Mouse (Mus musculus) liver, embryonic 12.5 days (tissue): ENCODE data around the gene Nphs1. TPM values are rescaled to one million over a fixed set of nuclear protein-coding genes. Genes with fewer than 3 reads are reported as not detected.
"Not testable (repeated sequence)": the region's sequence is repeated elsewhere in the genome, so short reads cannot be mapped to it uniquely, and the experiment has no call there.

Experiments
- ATAC-seq: fragments of 200-750 bp; cut with Nextera tagmentation; 2 replicates; pipeline ENCODE4 v1.8.0; 2017; ENCODE audit warnings: moderate number of reproducible peaks, mild to moderate bottlenecking, moderate library complexity
- H3K27ac ChIP-seq: fragments of 300-500 bp; sonication (generic); 2 replicates; pipeline ENCODE4 v1.5.1; 2016; ENCODE audit warnings: mild to moderate bottlenecking
- H3K27me3 ChIP-seq: fragments of 300-500 bp; sonication (generic); replicated peaks from 2 replicates; pipeline ENCODE4 v1.6.1; 2016; ENCODE audit warnings: mild to moderate bottlenecking, moderate library complexity
- H3K36me3 ChIP-seq: fragments of 300-500 bp; sonication (generic); 2 replicates; pipeline ENCODE4 v1.6.1; 2016; ENCODE audit warnings: mild to moderate bottlenecking, moderate library complexity
- H3K4me1 ChIP-seq: fragments of 300-500 bp; sonication (generic); 2 replicates; pipeline ENCODE4 v1.6.1; 2016
- H3K4me2 ChIP-seq: fragments of 300-500 bp; sonication (generic); 2 replicates; pipeline ENCODE4 v1.6.1; 2016; ENCODE audit warnings: mild to moderate bottlenecking, moderate library complexity
- H3K4me3 ChIP-seq: fragments of 300-500 bp; sonication (generic); 2 replicates; pipeline ENCODE4 v1.5.1; 2016; ENCODE audit warnings: mild to moderate bottlenecking, moderate library complexity
- H3K9ac ChIP-seq: fragments of 300-500 bp; sonication (generic); 2 replicates; pipeline ENCODE4 v1.6.1; 2016; ENCODE audit warnings: mild to moderate bottlenecking, moderate library complexity
- H3K9me3 ChIP-seq: fragments of 300-500 bp; sonication (generic); replicated peaks from 2 replicates; pipeline ENCODE4 v1.6.1; 2016; ENCODE audit warnings: mild to moderate bottlenecking, moderate library complexity
- WGBS: fragments of 180-500 bp; shearing (Covaris S2); methylation state at CpG from one replicate; pipeline ENCODE4 v1.1.7; 2016; ENCODE audit not compliant: insufficient replicate concordance; 5-methylcytosine and 5-hydroxymethylcytosine counted together
- polyA plus RNA-seq: library from polyadenylated mRNA; unstranded; fragments of >200 nt; fragmentation: Nextera tagmentation; extraction: Ambion mirVana; gene quantifications from 2 replicates; pipeline ENCODE4 v1.2.1, GENCODE M21; 2016

Gene Nphs1
- polyA plus RNA-seq, 1 experiment from 2014 or later: 0.18 TPM

- H3K27ac ChIP-seq: no peak overlapping the region
- 18% methylated on average over 4 of the region's 4 CpGs for WGBS
- H3K4me3 ChIP-seq: no peak overlapping the region
- no peaks in the 10 kb centered on the region for H3K9me3 ChIP-seq
- H3K4me1 ChIP-seq: no peaks in the 10 kb centered on the region
- no peak overlapping the region for H3K4me2 ChIP-seq
- H3K27me3 ChIP-seq: peaks cover 97% of the 10 kb centered on the region
- H3K9ac ChIP-seq: no peak overlapping the region
- no peaks in the 10 kb centered on the region for H3K36me3 ChIP-seq
- no peak for ATAC-seq
Observed at GRCm38 (mm10) chr7:30463996-30464395, 5.9 kb downstream of the Nphs1 start.

GRCm38 (mm10) chr7:30464816-30465300 is 6.7 kb downstream of the Nphs1 start:
- no peak overlapping the region for H3K9ac ChIP-seq
- no peak overlapping the region for H3K27ac ChIP-seq
- no peak overlapping the region for H3K4me3 ChIP-seq
- H3K4me2 ChIP-seq: no peak overlapping the region
- H3K36me3 ChIP-seq: no peaks in the 10 kb centered on the region
- H3K9me3 ChIP-seq: no peaks in the 10 kb centered on the region
- no peak for ATAC-seq
- peaks cover 89% of the 10 kb centered on the region for H3K27me3 ChIP-seq
- H3K4me1 ChIP-seq: no peaks in the 10 kb centered on the region
- WGBS: 12% methylated on average over 6 of the region's 6 CpGs

- no peak overlapping the region for H3K9ac ChIP-seq
- 40% methylated on average over 5 of the region's 5 CpGs for WGBS
Observed at GRCm38 (mm10) chr7:30472411-30472810, 14.3 kb downstream of the Nphs1 start.

GRCm38 (mm10) chr7:30474999-30475398 is 16.9 kb downstream of the Nphs1 start:
- no peaks in the 10 kb centered on the region for H3K4me1 ChIP-seq
- 0 out of 2 replicates have a peak, but pooled peaks cover 3% of the 10 kb centered on the region for H3K9me3 ChIP-seq
- peak; percentile 62; the same call in 1 of the 2 replicates for ATAC-seq
- peaks cover 18% of the 10 kb centered on the region for H3K27me3 ChIP-seq
- WGBS: 53% methylated on average over 4 of the region's 4 CpGs
- no peak overlapping the region for H3K4me2 ChIP-seq
- H3K27ac ChIP-seq: no peak overlapping the region
- no peaks in the 10 kb centered on the region for H3K36me3 ChIP-seq
- no peak overlapping the region for H3K9ac ChIP-seq
- H3K4me3 ChIP-seq: no peak overlapping the region

More at GRCm38 (mm10) chr7:30472411-30472810, 14.3 kb downstream of the Nphs1 start:
- H3K9me3 ChIP-seq: 0 out of 2 replicates have a peak, but pooled peaks cover 3% of the 10 kb centered on the region
- H3K36me3 ChIP-seq: no peaks in the 10 kb centered on the region
- H3K4me3 ChIP-seq: no peak overlapping the region
- ATAC-seq: no peak
- H3K4me2 ChIP-seq: no peak overlapping the region
- H3K27me3 ChIP-seq: peaks cover 13% of the 10 kb centered on the region
- no peak overlapping the region for H3K27ac ChIP-seq
- H3K4me1 ChIP-seq: no peaks in the 10 kb centered on the region

- not testable (repeated sequence) for H3K27ac ChIP-seq, H3K4me2 ChIP-seq, H3K4me1 ChIP-seq, H3K36me3 ChIP-seq, H3K4me3 ChIP-seq, H3K9me3 ChIP-seq, ATAC-seq, H3K9ac ChIP-seq
- 72% methylated on average over 7 of the region's 7 CpGs for WGBS
- H3K27me3 ChIP-seq: peaks cover 25% of the 10 kb centered on the region
Observed at GRCm38 (mm10) chr7:30476136-30476535, 18.0 kb downstream of the Nphs1 start.

GRCm38 (mm10) chr7:30477415-30478381 is 19.6 kb downstream of the Nphs1 start:
- H3K27me3 ChIP-seq: peaks cover 30% of the 10 kb centered on the region
- WGBS: 14% methylated on average over 32 of the region's 32 CpGs

GRCm38 (mm10) chr7:30484250-30484649 is 26.1 kb downstream of the Nphs1 start:
- no peaks in the 10 kb centered on the region for H3K9me3 ChIP-seq
- H3K36me3 ChIP-seq: no peaks in the 10 kb centered on the region
- no peak overlapping the region for H3K27ac ChIP-seq
- H3K27me3 ChIP-seq: peaks cover 23% of the 10 kb centered on the region
- no peak for ATAC-seq
- H3K4me3 ChIP-seq: no peak overlapping the region
- no peak overlapping the region for H3K9ac ChIP-seq
- no peak overlapping the region for H3K4me2 ChIP-seq
- no peaks in the 10 kb centered on the region for H3K4me1 ChIP-seq
- WGBS: 14% methylated on average over 8 of the region's 8 CpGs

More at GRCm38 (mm10) chr7:30477415-30478381, 19.6 kb downstream of the Nphs1 start:
- peak overlapping the region; percentile 37 for H3K4me2 ChIP-seq
- peak overlapping the region; percentile 17; the same call in 1 of the 2 replicates for H3K4me3 ChIP-seq
- H3K27ac ChIP-seq: no peak overlapping the region
- no peaks in the 10 kb centered on the region for H3K4me1 ChIP-seq
- no peaks in the 10 kb centered on the region for H3K36me3 ChIP-seq
- no peaks in the 10 kb centered on the region for H3K9me3 ChIP-seq
- no peak for ATAC-seq
- no peak overlapping the region for H3K9ac ChIP-seq

- Histone ChIP-seq H3K9me3 (no peaks in the 10 kb centered on the region), H3K27ac (no peak overlapping the region), H3K27me3 (peaks cover 13% of the 10 kb centered on the region; the same call in 1 of the 2 replicates), H3K4me1 (no peaks in the 10 kb centered on the region), H3K4me3 (no peak overlapping the region), H3K9ac (no peak overlapping the region), H3K36me3 (no peaks in the 10 kb centered on the region), H3K4me2 (no peak overlapping the region)
- 26% methylated on average over 16 of the region's 16 CpGs for WGBS
- no peak for ATAC-seq
Observed at GRCm38 (mm10) chr7:30490251-30490956, 32.3 kb downstream of the Nphs1 start.

- no peak for ATAC-seq
- Histone ChIP-seq H3K27me3 (peaks cover 13% of the 10 kb centered on the region; the same call in 1 of the 2 replicates), H3K4me3 (no peak overlapping the region), H3K4me1 (no peaks in the 10 kb centered on the region), H3K36me3 (no peaks in the 10 kb centered on the region), H3K9me3 (no peaks in the 10 kb centered on the region), H3K27ac (no peak overlapping the region), H3K9ac (no peak overlapping the region), H3K4me2 (no peak overlapping the region)
- 20% methylated on average over 6 of the region's 6 CpGs for WGBS
Observed at GRCm38 (mm10) chr7:30490957-30491307, 32.8 kb downstream of the Nphs1 start.

GRCm38 (mm10) chr7:30492765-30493164 is 34.6 kb downstream of the Nphs1 start:
- no peaks in the 10 kb centered on the region for H3K36me3 ChIP-seq
- no peak overlapping the region for H3K9ac ChIP-seq
- ATAC-seq: no peak; the same call in 1 of the 2 replicates
- WGBS: 16% methylated on average over 4 of the region's 4 CpGs
- peaks cover 13% of the 10 kb centered on the region; the same call in 1 of the 2 replicates for H3K27me3 ChIP-seq
- no peaks in the 10 kb centered on the region for H3K9me3 ChIP-seq
- no peak overlapping the region for H3K4me3 ChIP-seq
- H3K27ac ChIP-seq: peak overlapping the region; percentile 45; the same call in 1 of the 2 replicates
- no peaks in the 10 kb centered on the region for H3K4me1 ChIP-seq
- H3K4me2 ChIP-seq: 0 out of 2 replicates have a peak overlapping the region, but pooled peaks have one; percentile 14

- Histone ChIP-seq H3K9me3 (no peaks in the 10 kb centered on the region), H3K27me3 (peaks cover 13% of the 10 kb centered on the region; the same call in 1 of the 2 replicates), H3K9ac (peak within 1 kb of the TSS; percentile 43; the same call in 1 of the 2 replicates), H3K27ac (peak within 1 kb of the TSS; percentile 50; the same call in 1 of the 2 replicates), H3K4me3 (peak within 1 kb of the TSS; percentile 45), H3K4me1 (no peaks in the 10 kb centered on the region), H3K4me2 (peak within 1 kb of the TSS; percentile 45), H3K36me3 (no peaks in the 10 kb centered on the region)
- 45% methylated on average over 11 of the region's 11 CpGs for WGBS
- peak; percentile 74 for ATAC-seq
Observed at GRCm38 (mm10) chr7:30493401-30493931, 35.4 kb downstream of the Nphs1 start, which contains the start of gene Prodh2. TSS of gene Prodh2 (plus strand) at chr7:30493622.
